Mouse (Mus musculus): Measurements from ENCODE around the gene Ccdc183. TPM values are rescaled to one million over a fixed set of nuclear protein-coding genes. Genes with fewer than 3 reads are reported as not detected.

Gene Ccdc183
- not detected for total RNA-seq (2023)

DNA sequence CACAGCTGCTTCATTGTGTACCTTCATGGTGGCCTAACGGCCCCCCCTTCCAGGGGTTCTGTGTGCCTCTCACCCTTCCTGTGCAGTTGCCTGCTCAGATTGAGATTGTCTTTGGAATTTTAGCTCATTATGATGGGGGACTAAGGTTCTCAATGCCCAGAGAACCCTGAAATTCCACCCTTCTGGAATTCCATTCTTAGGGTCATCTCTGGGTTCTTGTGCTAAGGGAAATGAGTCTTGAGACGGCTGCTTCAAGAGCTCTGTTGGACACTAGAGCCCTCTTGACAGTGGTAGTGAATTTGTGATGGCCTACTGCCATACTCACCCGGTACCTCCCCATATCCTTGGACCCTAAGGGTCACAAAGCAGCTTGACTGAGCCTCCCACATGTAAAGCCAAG is at the start of gene Ccdc183:
Ccdc183 (minus strand) TSS at position 101 of the 400 bp plus-strand sequence.

GRCm38 (mm10) chr2:25657652-25658051 is 40.2 kb upstream of the Ccdc183 start, which contains the start of gene Lcn5:
TSS of gene Lcn5 (plus strand) at chr2:25657952.

DNA sequence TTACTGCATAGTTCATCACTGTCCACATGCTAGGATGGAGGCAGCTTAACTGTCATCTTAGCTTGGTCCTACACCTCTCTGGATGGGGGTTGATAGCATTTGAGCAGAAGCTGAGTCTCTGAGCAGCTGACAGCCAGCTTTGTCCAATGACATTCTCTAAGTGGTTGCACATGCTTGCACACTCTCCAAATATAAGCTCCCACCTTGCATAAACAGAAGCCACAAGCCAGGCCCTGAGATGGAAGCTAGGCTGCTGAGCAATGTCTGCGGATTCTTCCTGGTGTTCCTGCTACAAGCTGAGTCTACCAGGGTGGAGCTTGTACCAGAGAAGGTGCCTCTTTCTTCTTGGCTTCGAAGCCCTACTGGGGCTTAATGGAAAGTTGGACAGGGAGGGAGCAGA is 35.4 kb upstream of the Ccdc183 start, which contains the start of gene Lcn8:
Lcn8 (plus strand) TSS at position 219 of the 400 bp plus-strand sequence.

DNA sequence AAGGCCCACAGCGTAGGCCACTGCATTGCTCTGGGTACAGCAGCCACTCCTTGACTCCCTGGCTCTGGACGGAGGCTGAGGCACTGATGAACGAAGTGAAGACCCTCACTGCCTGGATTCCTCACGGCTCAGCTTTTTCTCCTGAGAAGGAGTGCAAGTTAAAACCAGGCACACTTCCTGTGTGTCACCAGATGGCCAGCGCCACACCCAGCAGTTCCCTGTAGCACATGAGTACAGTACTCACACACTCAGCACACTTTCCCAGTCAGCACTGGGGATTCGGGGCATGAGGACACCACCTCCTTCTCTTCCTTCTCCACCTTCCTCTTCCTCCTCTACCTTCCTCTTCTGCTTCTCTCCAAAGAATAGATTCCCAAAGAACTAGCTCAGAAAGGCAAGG is 10.3 kb upstream of the Ccdc183 start, which contains the start of gene Fcna:
Fcna (minus strand) TSS at position 220 of the 400 bp plus-strand sequence.

GRCm38 (mm10) chr2:25621229-25622200 is 4.0 kb upstream of the Ccdc183 start, which contains the start of gene Tmem141:
TSS of gene Tmem141 (minus strand) at chr2:25622005.

GRCm38 (mm10) chr2:25607761-25608622 is 9.5 kb downstream of the Ccdc183 start, which contains the start of gene Rabl6:
TSS of gene Rabl6 (minus strand) at chr2:25608521.

GRCm38 (mm10) chr2:25581294-25581864 is 36.1 kb downstream of the Ccdc183 start, which contains the start of gene Ajm1:
TSS of gene Ajm1 (minus strand) at chr2:25581757.

DNA sequence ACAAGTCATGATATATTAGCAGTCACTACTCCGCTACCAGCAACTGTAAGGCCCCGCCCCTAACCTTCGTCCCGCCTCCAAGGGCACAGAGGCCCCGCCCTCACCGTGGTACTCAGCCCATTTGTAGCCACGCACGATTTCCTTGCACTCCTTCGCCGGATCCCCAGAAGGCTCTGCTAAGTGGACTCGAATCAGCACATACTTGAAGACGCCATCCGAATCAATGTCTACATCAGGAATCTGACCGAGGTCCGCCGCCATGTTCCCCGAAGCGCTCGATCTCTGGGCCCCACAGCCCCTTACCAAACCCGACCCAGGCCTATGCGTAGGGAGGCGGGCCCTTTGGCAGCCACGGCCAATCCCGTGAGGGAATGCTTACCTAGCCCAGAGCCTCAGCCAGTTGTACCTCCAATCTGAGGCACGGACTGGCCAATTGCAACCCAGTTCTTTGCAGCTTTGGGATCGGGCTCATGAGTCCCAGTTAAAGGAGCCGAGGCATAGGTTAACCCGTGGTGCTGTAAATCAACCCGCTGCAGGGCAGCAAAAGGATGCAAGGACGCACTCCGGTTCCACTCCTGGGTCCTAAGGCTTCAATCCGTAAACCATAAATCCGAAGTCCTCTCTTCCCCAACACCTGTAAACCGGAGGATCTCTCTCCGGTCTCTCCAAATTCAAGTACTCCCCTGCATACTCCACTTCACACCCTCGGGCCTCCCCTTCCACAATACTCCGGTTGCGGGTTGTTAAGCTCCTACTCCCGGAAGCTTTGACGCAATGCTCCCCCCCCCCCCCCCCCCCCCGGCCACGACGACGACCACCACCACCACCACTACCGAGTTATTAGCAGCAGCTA is 42.7 kb downstream of the Ccdc183 start, which contains the start of the genes Mamdc4 and Phpt1:
Mamdc4 (minus strand) TSS at position 267 of the 853 bp plus-strand sequence.
Phpt1 (minus strand) TSS at position 646 of the 853 bp plus-strand sequence.

Other genes with a start within 250 kb of the Ccdc183 start
- 0.74 TPM for gene Sapcd2, start 245.4 kb downstream of the Ccdc183 start, total RNA-seq (2023)
- 1.4 TPM for gene Entpd2, start 221.8 kb downstream of the Ccdc183 start, total RNA-seq (2023)
- 0.98 TPM for gene Npdc1, start 218.3 kb downstream of the Ccdc183 start, total RNA-seq (2023)
- 0.59 TPM for gene Fut7, start 194.4 kb downstream of the Ccdc183 start, total RNA-seq (2023)
- 69.0 TPM for gene Abca2, start 189.0 kb downstream of the Ccdc183 start, total RNA-seq (2023)
- not detected for gene Clic3, start 160.8 kb downstream of the Ccdc183 start, total RNA-seq (2023)
- gene Paxx, start 156.6 kb downstream of the Ccdc183 start, total RNA-seq (2023) = 92.6 TPM
- not detected for gene Ptgds, start 147.6 kb downstream of the Ccdc183 start, total RNA-seq (2023)
- not detected for gene Lcn12, start 123.8 kb downstream of the Ccdc183 start, total RNA-seq (2023)
- 47.7 TPM for gene Fbxw5, start 116.9 kb downstream of the Ccdc183 start, total RNA-seq (2023)
- not detected for gene C8g, start 116.0 kb downstream of the Ccdc183 start, total RNA-seq (2023)
- 49.0 TPM for gene Traf2, start 70.7 kb downstream of the Ccdc183 start, total RNA-seq (2023)
- gene Edf1, start 59.8 kb downstream of the Ccdc183 start, total RNA-seq (2023) = 117 TPM
- 3.6 TPM for gene Mamdc4, start 42.8 kb downstream of the Ccdc183 start, total RNA-seq (2023)
- gene Phpt1, start 42.5 kb downstream of the Ccdc183 start, total RNA-seq (2023) = 29.9 TPM
- gene Ajm1, start 35.9 kb downstream of the Ccdc183 start, total RNA-seq (2023) = 0.33 TPM
- gene Rabl6, start 9.2 kb downstream of the Ccdc183 start, total RNA-seq (2023) = 105 TPM
- 1.6 TPM for gene Tmem141, start 4.3 kb upstream of the Ccdc183 start, total RNA-seq (2023)
- gene Fcna, start 10.4 kb upstream of the Ccdc183 start, total RNA-seq (2023) = 6.2 TPM
- not detected for gene Lcn8, start 35.4 kb upstream of the Ccdc183 start, total RNA-seq (2023)
- gene Lcn5, start 40.3 kb upstream of the Ccdc183 start, total RNA-seq (2023) = not detected
- not detected for gene Lcn6, start 59.1 kb upstream of the Ccdc183 start, total RNA-seq (2023)
- not detected for gene Lcn10, start 65.0 kb upstream of the Ccdc183 start, total RNA-seq (2023)
- not detected for gene Obp2a, start 82.4 kb upstream of the Ccdc183 start, total RNA-seq (2023)
- gene Bmyc, start 89.1 kb upstream of the Ccdc183 start, total RNA-seq (2023) = 17.0 TPM
- gene Obp2b, start 119.3 kb upstream of the Ccdc183 start, total RNA-seq (2023) = not detected
- not detected for gene Lcn3, start 147.9 kb upstream of the Ccdc183 start, total RNA-seq (2023)
- not detected for gene Lcn11, start 159.3 kb upstream of the Ccdc183 start, total RNA-seq (2023)
- gene Gm13539, start 164.6 kb upstream of the Ccdc183 start, total RNA-seq (2023) = not detected
- not detected for gene Glt6d1, start 198.2 kb upstream of the Ccdc183 start, total RNA-seq (2023)
- gene Lcn9, start 205.5 kb upstream of the Ccdc183 start, total RNA-seq (2023) = not detected
- not detected for gene Sohlh1, start 229.6 kb upstream of the Ccdc183 start, total RNA-seq (2023)
- not detected for gene Kcnt1, start 246.1 kb upstream of the Ccdc183 start, total RNA-seq (2023)

Measured in CD4-positive naive resting alpha-beta T cell, adult 57 days (primary cell).